Mouse (Mus musculus): Measurements from ENCODE around the gene Ttyh3. TPM values are rescaled to one million over a fixed set of nuclear protein-coding genes. Genes with fewer than 3 reads are reported as not detected.

Gene Ttyh3
- total and polyA plus RNA-seq, 3 experiments, result 5.9 to 35.7 TPM; not detected in 1

DNA sequence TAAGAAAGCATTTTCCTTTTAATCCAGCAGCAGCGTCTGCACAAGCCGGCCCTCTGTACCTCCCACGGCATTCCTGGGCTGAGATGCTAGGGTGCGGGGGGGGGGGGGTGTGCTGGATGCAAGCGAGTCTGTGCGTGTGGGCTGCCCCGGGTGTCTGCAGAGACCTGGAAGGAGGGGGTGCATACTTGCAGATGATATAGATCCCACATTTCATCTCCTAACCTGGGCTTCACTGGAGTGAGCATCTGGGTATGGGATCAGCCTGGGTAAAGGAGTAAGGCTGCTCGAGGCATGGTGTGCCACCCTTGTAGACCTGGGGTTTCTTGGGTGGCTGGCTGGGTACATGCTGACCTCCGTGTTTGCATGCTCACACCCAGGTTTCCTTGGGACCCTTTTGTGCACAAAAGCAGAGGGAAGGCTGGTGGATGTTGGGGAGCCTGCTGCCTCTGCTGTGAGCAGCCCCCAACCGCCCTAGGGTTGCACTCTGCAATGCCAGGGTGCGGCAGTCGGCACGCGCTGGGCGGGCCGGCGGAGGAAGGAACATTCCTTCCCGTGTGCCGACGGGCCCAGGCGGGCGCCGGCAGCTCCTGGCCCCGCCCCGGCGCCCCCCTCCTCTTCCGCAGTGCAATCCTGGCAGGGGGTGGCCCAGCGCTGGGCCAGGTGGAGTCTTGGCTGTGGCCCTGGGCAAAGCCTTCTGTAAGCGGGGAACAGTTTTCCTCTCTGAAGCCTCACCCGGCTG, 38.4 kb downstream of the Ttyh3 start:
- DNase-seq (ENCODE audit: low read depth, low spot score), result no peak
- Histone ChIP-seq H3K4me1 (ENCODE audit: control insufficient read depth in 1 of 2, insufficient read depth in 2 of 2, low read length in 2 of 2) (peaks cover 8 to 16% of the 10 kb centered on the region in 2 experiments), H3K9me3 (replicated peaks; ENCODE audit: insufficient read depth, low read length) (no peaks in the 10 kb centered on the region), H3K27me3 (ENCODE audit: control insufficient read depth in 1 of 2, insufficient read depth in 2 of 2, low read length in 2 of 2) (no peaks in the 10 kb centered on the region), H3K79me2 (ENCODE audit: control insufficient read depth, insufficient read depth, low read length, poor library complexity) (peaks cover 6% of the 10 kb centered on the region), H3K27ac (ENCODE audit: control insufficient read depth, low read depth, low read length) (no peak overlapping the region), H3K4me3 (ENCODE audit: control insufficient read depth in 1 of 2, insufficient read depth in 1 of 2, low read depth in 2 of 2, low read length in 2 of 2) (no peak overlapping the region), H3K9ac (ENCODE audit: control insufficient read depth, low read depth, low read length, poor library complexity, severe bottlenecking) (no peak overlapping the region), H3K36me3 (ENCODE audit: control insufficient read depth in 1 of 2, insufficient read depth in 2 of 2, low read length in 2 of 2) (peaks cover 0 to 17% of the 10 kb centered on the region in 2 experiments; a peak in 2 of 4 replicates)
- no peak for TF ChIP-seq HCFC1 (IDR thresholded peaks at IDR 0.05; ENCODE audit: low read depth, low read length)
- no peak for TF ChIP-seq ZC3H11A (IDR thresholded peaks at IDR 0.05; ENCODE audit: low read depth, low read length)
- no peak for TF ChIP-seq MAFK (IDR thresholded peaks at IDR 0.05; ENCODE audit: borderline replicate concordance, low read depth, low read length)
- TF ChIP-seq EP300 (IDR thresholded peaks at IDR 0.05; ENCODE audit: low read depth in 1 of 2, low read length in 2 of 2), result no peak
- no peak for TF ChIP-seq NRF1 (IDR thresholded peaks at IDR 0.05; ENCODE audit: insufficient read depth, low read depth, low read length, poor library complexity, severe bottlenecking)
- no peak for TF ChIP-seq NELFE (IDR thresholded peaks at IDR 0.05; ENCODE audit: low read depth, low read length)
- TF ChIP-seq CHD1 (IDR thresholded peaks at IDR 0.05; ENCODE audit: low read depth, low read length), result no peak
- TF ChIP-seq MYC (IDR thresholded peaks at IDR 0.05; ENCODE audit: low read depth, low read length), result no peak
- TF ChIP-seq POLR2AphosphoS5 (IDR thresholded peaks at IDR 0.05; ENCODE audit: borderline replicate concordance, low read depth, low read length), result no peak
- no peak for TF ChIP-seq SIN3A (IDR thresholded peaks at IDR 0.05; ENCODE audit: low read length)
- no peak for TF ChIP-seq GATA1 (IDR thresholded peaks at IDR 0.05; ENCODE audit: low read depth, low read length)
- TF ChIP-seq MYB (IDR thresholded peaks at IDR 0.05; ENCODE audit: low read depth, low read length), result no peak
- TF ChIP-seq CHD2 (IDR thresholded peaks at IDR 0.05; ENCODE audit: low read length), result no peak

GRCm38 (mm10) chr5:140609511-140610272, 39.1 kb downstream of the Ttyh3 start:
- no peak for DNase-seq (ENCODE audit: low read depth, low spot score)
- Histone ChIP-seq H3K36me3 (ENCODE audit: control insufficient read depth in 1 of 2, insufficient read depth in 2 of 2, low read length in 2 of 2) (peaks cover 0 to 12% of the 10 kb centered on the region in 2 experiments; a peak in 2 of 4 replicates), H3K79me2 (ENCODE audit: control insufficient read depth, insufficient read depth, low read length, poor library complexity) (peaks cover 6% of the 10 kb centered on the region), H3K27me3 (ENCODE audit: control insufficient read depth in 1 of 2, insufficient read depth in 2 of 2, low read length in 2 of 2) (no peaks in the 10 kb centered on the region), H3K9ac (ENCODE audit: control insufficient read depth, low read depth, low read length, poor library complexity, severe bottlenecking) (peak overlapping the region; percentile 70; the same call in 1 of the 2 replicates), H3K9me3 (replicated peaks; ENCODE audit: insufficient read depth, low read length) (no peaks in the 10 kb centered on the region), H3K4me1 (ENCODE audit: control insufficient read depth in 1 of 2, insufficient read depth in 2 of 2, low read length in 2 of 2) (peaks cover 4 to 12% of the 10 kb centered on the region in 2 experiments), H3K4me3 (ENCODE audit: control insufficient read depth in 1 of 2, insufficient read depth in 1 of 2, low read depth in 2 of 2, low read length in 2 of 2) (peak overlapping the region in 1 of 2 experiments; percentile 74; a peak in 1 of 4 replicates), H3K27ac (ENCODE audit: control insufficient read depth, low read depth, low read length) (no peak overlapping the region)
- TF ChIP-seq ZKSCAN1 (IDR thresholded peaks at IDR 0.05; ENCODE audit: low read depth, low read length) (no peak), ZC3H11A (IDR thresholded peaks at IDR 0.05; ENCODE audit: low read depth, low read length) (no peak), ETS1 (IDR thresholded peaks at IDR 0.05; ENCODE audit: low read depth, low read length) (no peak), MXI1 (IDR thresholded peaks at IDR 0.05; ENCODE audit: low read depth, low read length) (no peak), POLR2AphosphoS2 (IDR thresholded peaks at IDR 0.05; ENCODE audit: low read length) (no peak), MYC (IDR thresholded peaks at IDR 0.05; ENCODE audit: low read depth, low read length) (no peak), E2F4 (IDR thresholded peaks at IDR 0.05; ENCODE audit: borderline replicate concordance, low read depth, low read length) (no peak), CHD2 (IDR thresholded peaks at IDR 0.05; ENCODE audit: low read length) (no peak), EP300 (IDR thresholded peaks at IDR 0.05; ENCODE audit: low read depth in 1 of 2, low read length in 2 of 2) (no peak), SMC3 (IDR thresholded peaks at IDR 0.05; ENCODE audit: low read depth, low read length) (no peak), NRF1 (IDR thresholded peaks at IDR 0.05; ENCODE audit: insufficient read depth, low read depth, low read length, poor library complexity, severe bottlenecking) (no peak), CHD1 (IDR thresholded peaks at IDR 0.05; ENCODE audit: low read depth, low read length) (no peak), MAFK (IDR thresholded peaks at IDR 0.05; ENCODE audit: borderline replicate concordance, low read depth, low read length) (no peak)
